Mouse (Mus musculus) granulocyte monocyte progenitor cell, adult 5-6 weeks (primary cell): ENCODE data around the gene 1700017D01Rik. TPM values are rescaled to one million over a fixed set of nuclear protein-coding genes. Genes with fewer than 3 reads are reported as not detected.
A peak's percentile ranks its signal among the peaks of the same experiment; 100 is the strongest.

Experiments used
- ATAC-seq: replicated peaks from 2 replicates; pipeline ENCODE4 v1.8.0; 2016; ENCODE audit warnings: mild to moderate bottlenecking, moderate TSS enrichment, inconsistent platforms; ENCODE audit not compliant: poor library complexity, severe bottlenecking
- total RNA-seq, 2 experiments: library from RNA; stranded (forward) in 1 of 2; stranded (reverse) in 1 of 2; fragments of 200-712, 200-1000 nt in 1 of 2; fragments of >200 nt in 1 of 2; fragmentation: Nextera tagmentation in 1 of 2; gene quantifications; 2 replicates each; pipeline ENCODE4 v1.2.3; 2014 to 2017

Gene 1700017D01Rik
- total RNA-seq, 2 experiments from 2014 or later = not detected

- ATAC-seq = no peak
Measured at GRCm38 (mm10) chr19:11049426-11049825, 81.2 kb downstream of the 1700017D01Rik start.

- no peak for ATAC-seq
Measured at GRCm38 (mm10) chr19:11048503-11048902, 82.2 kb downstream of the 1700017D01Rik start.

GRCm38 (mm10) chr19:11048009-11048408 lies 82.7 kb downstream of the 1700017D01Rik start:
- ATAC-seq = peak; percentile 63

Other genes with a start within 250 kb of the 1700017D01Rik start
- 25.2 and 25.3 TPM in 2 replicates for gene Tmem109, start 248.9 kb downstream of the 1700017D01Rik start, total RNA-seq (2014; fragmentation: Nextera tagmentation)
- 7.8 and 11.6 TPM in 2 replicates for gene Tmem109, start 248.9 kb downstream of the 1700017D01Rik start, total RNA-seq (2017)
- 114 and 116 TPM in 2 replicates for gene Prpf19, start 235.6 kb downstream of the 1700017D01Rik start, total RNA-seq (2014; fragmentation: Nextera tagmentation)
- gene Prpf19, start 235.6 kb downstream of the 1700017D01Rik start, total RNA-seq (2017) = 140 and 236 TPM in 2 replicates
- gene Zp1, start 210.2 kb downstream of the 1700017D01Rik start, total RNA-seq (2014; fragmentation: Nextera tagmentation) = not detected in 2 replicates
- gene Zp1, start 210.2 kb downstream of the 1700017D01Rik start, total RNA-seq (2017) = not detected in 2 replicates
- gene Ptgdr2, start 193.7 kb downstream of the 1700017D01Rik start, total RNA-seq (2014; fragmentation: Nextera tagmentation) = not detected in 2 replicates
- gene Ptgdr2, start 193.7 kb downstream of the 1700017D01Rik start, total RNA-seq (2017) = not detected in 2 replicates
- gene Ccdc86, start 181.6 kb downstream of the 1700017D01Rik start, total RNA-seq (2014; fragmentation: Nextera tagmentation) = 19.0 and 23.1 TPM in 2 replicates
- gene Ccdc86, start 181.6 kb downstream of the 1700017D01Rik start, total RNA-seq (2017) = 15.2 and 20.1 TPM in 2 replicates
- not detected in 2 replicates for gene Ms4a10, start 156.2 kb downstream of the 1700017D01Rik start, total RNA-seq (2014; fragmentation: Nextera tagmentation)
- gene Ms4a10, start 156.2 kb downstream of the 1700017D01Rik start, total RNA-seq (2017) = not detected in 2 replicates
- not detected in 2 replicates for gene Ms4a15, start 137.6 kb downstream of the 1700017D01Rik start, total RNA-seq (2014; fragmentation: Nextera tagmentation)
- not detected in 2 replicates for gene Ms4a15, start 137.6 kb downstream of the 1700017D01Rik start, total RNA-seq (2017)
- gene Ms4a18, start 112.8 kb downstream of the 1700017D01Rik start, total RNA-seq (2014; fragmentation: Nextera tagmentation) = not detected in 2 replicates
- not detected in 2 replicates for gene Ms4a18, start 112.8 kb downstream of the 1700017D01Rik start, total RNA-seq (2017)
- gene Ms4a8a, start 49.8 kb downstream of the 1700017D01Rik start, total RNA-seq (2014; fragmentation: Nextera tagmentation) = not detected in 2 replicates
- gene Ms4a8a, start 49.8 kb downstream of the 1700017D01Rik start, total RNA-seq (2017) = not detected in 2 replicates
- gene 1700025F22Rik, start 34.4 kb upstream of the 1700017D01Rik start, total RNA-seq (2014; fragmentation: Nextera tagmentation) = not detected in 2 replicates
- not detected in 2 replicates for gene 1700025F22Rik, start 34.4 kb upstream of the 1700017D01Rik start, total RNA-seq (2017)
- gene Ms4a13, start 65.9 kb upstream of the 1700017D01Rik start, total RNA-seq (2014; fragmentation: Nextera tagmentation) = not detected in 2 replicates
- gene Ms4a13, start 65.9 kb upstream of the 1700017D01Rik start, total RNA-seq (2017) = not detected in 2 replicates
- gene Ms4a12, start 101.6 kb upstream of the 1700017D01Rik start, total RNA-seq (2014; fragmentation: Nextera tagmentation) = not detected in 2 replicates
- gene Ms4a12, start 101.6 kb upstream of the 1700017D01Rik start, total RNA-seq (2017) = not detected in 2 replicates
- not detected in 2 replicates for gene Ms4a1, start 135.4 kb upstream of the 1700017D01Rik start, total RNA-seq (2014; fragmentation: Nextera tagmentation)
- gene Ms4a1, start 135.4 kb upstream of the 1700017D01Rik start, total RNA-seq (2017) = not detected in 2 replicates
- gene Ms4a5, start 153.0 kb upstream of the 1700017D01Rik start, total RNA-seq (2014; fragmentation: Nextera tagmentation) = not detected in 2 replicates
- gene Ms4a5, start 153.0 kb upstream of the 1700017D01Rik start, total RNA-seq (2017) = not detected in 2 replicates
- gene Ms4a14, start 183.6 kb upstream of the 1700017D01Rik start, total RNA-seq (2014; fragmentation: Nextera tagmentation) = not detected in 2 replicates
- gene Ms4a14, start 183.6 kb upstream of the 1700017D01Rik start, total RNA-seq (2017) = not detected in 2 replicates
- not detected in 2 replicates for gene Ms4a7, start 205.3 kb upstream of the 1700017D01Rik start, total RNA-seq (2014; fragmentation: Nextera tagmentation)
- not detected in 2 replicates for gene Ms4a7, start 205.3 kb upstream of the 1700017D01Rik start, total RNA-seq (2017)
- not detected in 2 replicates for gene Ms4a4a, start 244.6 kb upstream of the 1700017D01Rik start, total RNA-seq (2014; fragmentation: Nextera tagmentation)
- not detected in 2 replicates for gene Ms4a4a, start 244.6 kb upstream of the 1700017D01Rik start, total RNA-seq (2017)